Mouse (Mus musculus): Measurements from ENCODE around the gene Parvb.

Parvb gene

DNA sequence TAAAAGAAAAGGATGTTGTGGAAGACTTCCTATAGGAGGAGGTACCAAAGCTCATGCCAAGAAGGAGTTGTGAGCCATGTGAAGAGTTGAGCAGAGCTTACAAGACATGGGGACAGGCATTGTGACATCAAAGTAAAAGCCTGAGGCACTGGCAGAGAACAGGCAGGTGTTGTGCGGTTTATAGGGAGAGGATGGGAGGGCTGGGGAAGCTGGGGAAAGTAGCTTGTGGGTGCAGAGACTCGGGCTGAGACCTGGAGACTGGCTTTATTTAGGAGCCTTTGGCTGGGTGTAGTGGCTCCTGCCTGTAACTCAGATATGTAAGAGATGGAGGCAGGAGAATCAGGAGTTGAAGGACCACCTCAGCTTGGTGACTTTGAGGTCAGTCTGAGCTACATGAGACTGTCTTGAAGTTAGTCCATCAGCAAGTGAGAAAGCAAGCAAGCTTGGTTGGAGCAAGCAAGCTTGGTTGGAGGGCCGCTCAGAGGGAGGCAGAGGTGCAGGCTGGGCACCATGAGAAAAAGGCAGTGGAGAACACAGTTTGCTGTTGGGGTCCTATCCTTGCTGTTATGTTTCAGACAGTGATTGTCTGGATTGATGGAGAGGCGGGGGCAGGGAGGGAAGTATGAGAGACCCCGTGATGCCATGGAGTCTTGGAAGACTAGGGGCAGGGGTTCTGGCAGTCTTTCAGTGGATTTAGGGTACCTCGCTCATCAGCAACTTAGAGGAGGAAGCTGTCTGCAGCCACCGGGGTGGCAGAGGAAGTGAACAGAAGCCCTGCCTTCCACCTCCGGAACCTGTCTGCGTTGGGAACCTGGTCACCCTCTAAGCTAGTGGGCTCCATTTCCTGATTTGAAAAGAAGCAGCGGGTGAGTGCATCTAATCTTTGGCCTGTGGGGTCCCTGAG is 92.4 kb downstream of the Parvb start, which contains the start of gene Parvg:
Gene Parvg (plus strand): TSS at position 61 of the 904 bp plus-strand sequence.
- DNase-seq (ENCODE audit: low spot score in 2 of 2) = no peak

DNA sequence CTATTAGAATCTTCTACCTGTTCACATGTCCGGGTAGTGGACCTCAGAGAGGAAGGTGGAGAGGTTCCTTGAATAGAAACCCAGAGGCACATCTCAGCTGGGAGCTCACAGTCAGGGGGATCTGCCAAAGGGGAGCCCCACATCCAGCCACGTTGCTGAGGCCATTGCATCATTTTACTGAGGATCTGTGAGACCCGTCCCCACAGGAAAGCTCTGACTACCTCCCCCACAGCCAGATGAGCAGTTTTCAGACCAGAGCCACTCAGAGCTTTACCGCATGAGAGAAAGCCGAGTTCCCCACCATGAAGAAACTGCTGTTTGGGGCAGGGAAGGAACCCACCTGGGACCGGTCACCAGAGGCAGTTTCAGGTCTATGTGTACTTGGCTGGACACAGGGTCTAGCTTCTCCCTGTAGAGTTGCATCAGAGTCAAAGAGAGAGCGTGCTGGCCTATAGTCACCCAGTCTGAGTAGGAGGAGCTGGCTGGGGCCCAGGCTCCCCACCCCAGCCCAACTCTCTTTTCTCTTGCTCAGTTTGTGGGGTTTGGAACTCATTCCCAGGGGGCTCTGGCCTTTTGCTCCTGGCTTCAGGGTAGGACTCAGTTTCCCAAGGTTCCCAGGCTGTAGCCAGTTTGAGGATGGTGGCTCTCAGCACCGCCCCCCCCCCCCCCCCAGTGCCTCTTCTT is 93.2 kb downstream of the Parvb start:
- no peak for DNase-seq (ENCODE audit: low spot score in 2 of 2)

DNA sequence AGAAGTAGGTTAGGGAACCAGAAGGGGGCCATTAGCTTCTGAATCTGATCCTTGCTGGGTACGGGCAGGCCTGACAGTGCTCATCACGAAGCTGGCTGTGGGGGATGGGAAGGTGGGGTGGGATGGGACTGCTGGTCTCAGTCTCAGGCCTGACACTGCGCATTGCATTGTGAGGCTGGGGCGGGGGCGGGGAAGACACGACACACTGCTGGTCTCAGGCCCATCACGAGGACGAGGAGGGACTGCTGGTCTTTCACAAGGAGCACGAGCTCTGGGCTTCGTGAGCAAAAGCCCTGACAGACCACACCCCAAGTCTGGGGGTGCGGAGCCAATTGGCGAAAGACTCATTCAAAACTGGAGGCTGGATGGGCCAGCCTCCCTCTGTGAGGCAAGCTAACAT is 93.9 kb downstream of the Parvb start:
- no peak for DNase-seq (ENCODE audit: low spot score in 2 of 2)

DNA sequence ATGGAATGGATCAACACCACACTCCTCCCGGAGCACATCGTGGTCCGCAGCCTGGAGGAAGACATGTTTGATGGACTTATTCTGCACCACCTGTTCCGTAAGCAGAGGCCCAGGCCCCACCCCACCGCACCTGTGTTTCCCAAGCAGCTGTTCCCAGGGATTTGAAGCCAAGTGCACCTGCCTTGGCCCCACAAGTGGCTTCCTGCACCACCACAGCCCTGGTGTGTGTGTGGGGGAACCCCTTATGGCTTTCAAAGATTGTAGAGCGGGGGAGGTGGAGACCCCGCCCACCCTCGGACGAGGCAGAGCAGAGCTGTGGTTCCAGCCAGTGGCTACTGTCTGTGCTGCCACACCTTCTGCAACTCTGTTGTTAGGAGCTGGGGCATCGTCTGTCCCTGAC is 97.0 kb downstream of the Parvb start:
- no peak for DNase-seq (ENCODE audit: low spot score in 2 of 2)

DNA sequence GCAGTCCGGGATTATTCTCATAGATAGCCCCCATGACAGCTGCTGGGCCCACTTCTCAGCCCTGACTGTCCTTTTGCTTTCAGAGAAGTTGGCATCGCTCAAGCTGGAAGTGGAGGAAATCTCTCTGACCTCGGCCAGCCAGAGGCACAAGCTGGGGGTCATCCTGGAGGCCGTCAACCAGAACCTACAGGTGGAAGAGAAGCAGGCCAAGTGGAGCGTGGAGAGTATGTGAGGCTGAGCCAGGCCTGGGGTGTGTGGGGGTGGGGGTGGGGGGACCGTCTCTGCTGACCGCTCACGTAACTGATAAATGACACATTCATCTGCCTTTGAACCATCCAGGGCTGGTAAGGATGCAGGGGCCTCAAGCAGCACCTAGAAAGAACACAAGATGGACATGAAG is 98.1 kb downstream of the Parvb start:
- DNase-seq (ENCODE audit: low spot score in 2 of 2) = no peak

DNA sequence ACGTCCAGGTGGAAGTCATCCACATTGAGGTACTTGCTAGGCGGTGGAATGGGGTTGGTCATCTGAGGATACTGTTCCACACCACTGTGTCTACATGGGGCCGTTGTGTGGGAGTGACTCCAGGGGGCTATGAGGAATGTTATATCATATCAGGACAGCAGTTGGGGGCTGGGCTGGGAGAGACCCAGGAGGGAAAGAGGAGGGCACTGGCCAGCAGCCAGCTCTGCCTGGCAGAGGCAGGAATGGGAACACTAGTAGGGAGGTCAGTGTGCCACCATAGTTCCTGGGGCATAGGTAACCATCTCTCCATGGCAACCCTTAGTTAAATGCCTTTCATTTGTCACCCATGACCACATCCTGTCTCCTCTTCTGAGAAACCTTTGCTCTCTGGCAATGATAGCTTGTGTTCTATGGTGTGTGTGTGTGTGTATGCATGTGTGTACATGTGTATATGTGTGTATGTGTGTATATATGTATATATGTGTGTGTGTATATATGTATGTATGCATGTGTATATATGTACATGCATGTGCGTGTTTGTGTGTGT is 99.3 kb downstream of the Parvb start:
- no peak for DNase-seq (ENCODE audit: low spot score in 2 of 2)

DNA sequence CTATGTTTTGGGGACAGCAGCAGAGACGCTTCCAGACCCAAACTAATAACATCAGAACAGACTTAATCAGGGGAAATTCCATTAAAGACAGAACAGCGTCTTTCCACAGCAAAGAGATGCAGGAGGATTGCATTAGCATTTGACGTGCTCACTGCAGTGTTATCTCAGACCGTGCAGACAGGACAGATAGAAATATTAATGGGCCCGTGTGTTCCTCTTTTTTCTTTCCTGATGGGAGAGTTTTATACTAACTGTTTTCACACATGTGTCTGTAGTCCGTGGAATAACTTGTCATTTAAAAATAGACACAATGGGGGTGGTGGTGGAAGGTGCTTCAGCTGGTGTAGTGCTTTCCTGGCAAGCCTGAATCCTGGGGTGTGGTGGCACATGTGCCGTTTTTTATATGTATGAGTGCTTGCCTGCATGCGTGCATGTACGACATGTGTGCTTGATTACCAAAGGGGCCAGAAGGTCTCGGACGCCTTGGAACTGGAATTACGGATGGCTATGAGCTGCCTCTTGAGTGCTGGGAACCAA is 104.5 kb downstream of the Parvb start:
- DNase-seq (ENCODE audit: low spot score in 2 of 2) = no peak

DNA sequence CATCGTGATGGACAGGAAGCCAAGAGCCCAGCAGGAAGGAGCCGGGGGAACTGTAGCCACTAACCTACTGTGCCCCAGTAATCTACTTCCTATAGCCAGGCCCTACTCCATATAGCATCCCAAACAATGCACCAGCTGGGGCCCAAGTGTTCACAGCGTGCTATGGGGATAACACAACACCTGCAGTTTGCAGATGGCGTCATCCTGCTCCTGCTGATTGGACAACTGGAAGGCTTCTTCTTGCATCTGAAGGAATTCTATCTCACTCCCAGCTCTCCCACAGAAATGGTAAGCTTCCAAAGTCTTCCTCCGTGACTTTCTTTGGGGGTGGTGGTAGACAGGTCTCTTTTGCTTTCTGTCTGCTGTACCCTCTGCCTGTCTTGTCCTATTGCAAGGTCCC is 105.8 kb downstream of the Parvb start:
- DNase-seq (ENCODE audit: low spot score in 2 of 2) = no peak

DNA sequence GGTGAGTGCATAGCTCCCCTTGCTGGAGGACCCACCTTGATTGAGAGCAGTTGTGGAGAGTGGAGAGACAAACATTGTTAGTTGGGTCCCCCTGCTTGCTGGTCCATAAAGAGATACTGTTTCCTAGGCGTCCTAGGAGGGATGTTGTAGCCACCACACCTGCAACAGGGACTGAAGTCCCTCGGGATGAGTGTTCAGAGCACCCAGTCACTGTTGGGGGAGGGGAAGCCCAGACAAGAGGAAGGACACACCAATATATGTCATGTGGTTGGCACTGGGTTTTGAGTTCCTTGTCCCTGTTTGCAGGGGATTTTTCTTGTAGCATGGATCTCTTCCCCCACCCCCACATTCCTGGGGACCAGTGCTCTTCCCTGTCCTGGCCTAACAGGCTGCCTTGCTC is 109.1 kb downstream of the Parvb start:
- no peak for DNase-seq (ENCODE audit: low spot score in 2 of 2)

DNA sequence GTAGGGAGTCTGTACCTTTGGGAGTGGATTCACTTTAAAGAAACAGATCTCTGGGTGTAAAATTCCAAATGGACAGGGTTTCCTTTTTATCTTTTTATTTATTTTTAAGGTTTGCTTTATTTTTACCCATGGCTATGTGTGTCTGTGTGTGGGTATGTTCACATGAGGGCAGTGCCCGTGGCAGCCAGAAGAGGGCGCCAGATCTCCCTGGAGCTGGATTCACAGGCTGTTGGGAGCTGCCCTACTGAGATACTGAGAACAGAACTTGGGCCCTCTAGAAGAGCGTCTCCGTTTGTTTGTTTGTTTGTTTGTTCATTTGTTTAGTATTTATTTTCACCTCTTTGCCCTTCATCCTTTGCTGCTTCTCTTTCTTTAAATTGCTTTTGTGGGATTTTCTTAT is 116.9 kb downstream of the Parvb start:
- no peak for DNase-seq (ENCODE audit: low spot score in 2 of 2)

DNA sequence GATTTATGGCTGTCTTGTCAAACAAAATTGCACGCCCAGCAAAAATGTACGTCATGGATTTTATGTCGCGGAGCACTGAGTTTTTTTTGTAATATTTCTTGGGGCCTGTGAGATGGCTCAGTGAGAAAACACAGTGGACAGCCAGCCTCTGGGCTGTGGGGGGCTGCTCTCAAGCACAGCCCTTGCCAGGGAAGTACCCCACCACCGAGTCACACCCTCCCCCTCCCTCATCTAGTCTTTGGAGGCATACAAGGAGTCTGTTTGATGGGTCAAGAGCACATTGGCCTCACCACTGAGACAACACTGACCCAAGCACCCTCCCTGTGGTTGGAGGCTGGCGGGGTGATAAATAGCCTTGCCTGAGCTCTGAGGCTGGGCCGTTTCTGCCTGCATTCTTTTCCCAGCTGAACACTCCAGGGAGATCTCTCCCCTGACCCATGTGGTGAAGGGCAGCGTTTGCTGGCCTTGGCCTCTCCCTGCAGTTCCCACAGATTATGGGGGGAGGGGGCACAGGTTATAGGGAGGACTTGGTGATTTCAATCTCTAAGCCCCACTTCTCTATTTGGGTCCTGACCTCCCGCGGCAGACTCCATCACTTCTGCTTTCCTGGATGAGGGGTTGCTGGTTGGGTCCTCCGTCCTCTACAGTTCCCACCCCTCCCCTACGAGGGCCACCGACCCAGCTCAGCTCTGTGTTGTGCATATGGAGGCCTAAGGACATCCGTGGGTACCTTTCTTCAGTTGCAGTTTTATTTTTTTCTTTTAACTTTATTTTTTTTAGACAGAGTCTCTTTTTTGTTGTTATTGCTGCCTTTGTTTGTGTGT is 118.3 kb downstream of the Parvb start:
- DNase-seq (ENCODE audit: low spot score in 2 of 2) = no peak

DNA sequence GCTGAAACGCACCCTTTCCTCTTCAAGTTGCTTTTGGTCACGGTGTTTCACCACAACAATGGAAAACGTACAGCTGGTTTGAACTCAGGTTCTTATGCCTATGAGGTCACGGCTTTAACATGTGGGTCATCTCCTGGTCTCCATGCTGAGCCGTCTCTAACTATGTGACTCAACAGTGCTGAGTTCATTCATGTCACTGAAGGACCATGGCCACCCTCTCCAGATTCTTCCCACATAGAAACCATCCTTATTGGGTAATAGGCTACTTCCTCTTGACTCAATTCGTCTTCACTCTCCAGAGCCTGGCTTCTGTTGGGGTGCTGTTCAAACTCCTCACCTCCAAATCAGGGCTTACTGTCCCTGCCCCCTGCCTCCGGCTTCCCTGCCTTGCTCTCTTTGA is 119.5 kb downstream of the Parvb start:
- no peak for DNase-seq (ENCODE audit: low spot score in 2 of 2)

DNA sequence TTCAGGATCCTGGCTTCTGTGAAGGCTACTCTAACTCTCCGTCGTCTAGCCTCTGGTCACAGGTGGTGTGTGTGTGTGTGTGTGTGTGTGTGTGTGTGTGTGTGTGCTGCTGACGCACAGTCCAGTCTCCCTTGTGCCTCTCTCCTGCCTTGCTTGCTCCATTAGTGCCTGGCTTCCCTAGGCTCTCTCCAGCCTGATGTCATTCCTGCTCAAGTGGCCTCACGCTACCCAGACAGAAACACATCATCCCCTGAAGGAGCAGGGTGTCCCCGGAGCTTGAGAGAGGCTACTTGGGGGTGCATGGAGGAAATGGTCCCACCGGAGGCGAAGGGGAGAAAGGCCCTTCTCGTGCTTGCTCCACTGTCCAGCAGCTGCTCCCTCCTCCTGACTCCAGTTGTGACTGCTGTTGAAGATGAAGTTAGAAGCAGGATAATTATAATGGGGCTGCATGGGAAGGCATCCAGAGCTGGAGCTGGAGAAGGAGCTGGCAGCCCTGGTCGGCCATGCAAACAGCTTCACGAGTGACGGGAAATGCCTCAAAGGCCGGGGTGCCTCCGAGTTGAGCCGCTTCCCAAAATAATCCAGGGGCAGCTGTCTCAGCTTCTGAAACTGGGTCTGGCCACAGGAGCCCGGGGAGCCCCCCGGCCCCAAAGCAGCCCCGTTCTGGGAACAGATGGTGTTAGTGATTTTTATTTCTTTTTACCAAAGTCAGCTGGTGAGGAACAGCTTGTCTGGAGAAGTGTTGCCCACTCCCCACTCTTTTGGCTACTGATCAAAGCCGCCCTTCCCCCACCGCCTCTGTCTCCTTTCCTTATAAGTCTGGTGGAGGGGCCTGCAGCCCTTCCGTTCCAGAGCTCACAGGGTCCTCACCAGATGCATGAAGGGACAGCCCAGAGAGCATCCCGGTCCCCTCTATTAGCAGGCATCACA is 120.3 kb downstream of the Parvb start:
- peak; percentile 22 to 32 for DNase-seq (ENCODE audit: low spot score in 2 of 2)

DNA sequence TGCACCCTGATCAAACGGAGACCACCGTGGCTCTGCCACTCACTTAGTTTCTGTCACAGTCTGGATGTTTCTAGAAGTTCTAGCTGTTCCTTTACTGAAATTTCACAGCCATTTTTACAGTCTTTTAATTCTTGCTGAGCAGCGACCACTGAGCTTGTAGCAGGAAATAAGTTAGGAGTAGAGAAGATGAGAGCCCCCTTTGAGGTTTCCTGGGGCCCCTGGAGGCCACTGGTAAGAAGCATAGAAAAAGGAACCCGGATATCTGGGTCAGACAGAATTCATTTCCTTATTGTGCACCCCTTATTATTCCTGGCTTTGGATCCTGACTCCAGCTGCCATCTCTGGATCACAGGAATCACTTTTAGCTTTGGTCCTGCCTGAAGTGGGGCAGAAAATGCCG is 123.2 kb downstream of the Parvb start:
- no peak for DNase-seq (ENCODE audit: low spot score in 2 of 2)

DNA sequence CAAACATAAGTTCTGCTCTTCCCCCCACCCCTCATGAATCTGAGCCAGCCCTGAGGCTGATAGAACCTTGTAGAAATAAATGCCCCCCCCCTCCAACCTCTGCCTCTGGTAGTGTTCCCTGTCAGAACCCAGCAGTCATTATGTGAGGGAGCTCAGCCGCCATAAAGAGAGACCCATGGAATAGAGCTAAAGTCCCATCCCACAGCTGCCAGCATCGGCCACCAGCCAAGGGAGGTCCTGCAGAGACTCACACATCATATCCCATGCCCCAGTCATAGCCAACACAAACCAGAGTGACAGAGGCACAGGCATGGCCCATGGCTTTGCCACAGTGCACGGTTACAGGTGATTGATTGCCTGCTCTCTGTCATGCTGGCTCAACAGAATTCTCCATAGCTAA is 132.9 kb downstream of the Parvb start:
- DNase-seq (ENCODE audit: low spot score in 2 of 2) = no peak

Data from frontal cortex, postnatal 25 days (tissue).